Mouse (Mus musculus): ENCODE data around the gene Slc22a8. TPM values are rescaled to one million over a fixed set of nuclear protein-coding genes. Genes with fewer than 3 reads are reported as not detected.

Gene Slc22a8
- polyA plus RNA-seq, 1 experiment from 2014 or later: 0.62 TPM

GRCm38 (mm10) chr19:8646393-8646792 lies 55.3 kb downstream of the Slc22a8 start:
- no peaks in the 10 kb centered on the region for H3K9me3 ChIP-seq
- H3K27ac ChIP-seq: no peak overlapping the region
- H3K4me3 ChIP-seq: no peak overlapping the region
- no peak overlapping the region for H3K4me2 ChIP-seq (replicated peaks)
- H3K9ac ChIP-seq: no peak overlapping the region
- H3K4me1 ChIP-seq: no peaks in the 10 kb centered on the region
- 72% methylated on average over 2 of the region's 2 CpGs for WGBS
- no peaks in the 10 kb centered on the region for H3K27me3 ChIP-seq (replicated peaks)
- H3K36me3 ChIP-seq: no peaks in the 10 kb centered on the region
- no peak for ATAC-seq (ENCODE audit: low FRiP score, low read depth)

- no peak overlapping the region for H3K27ac ChIP-seq
- H3K27me3 ChIP-seq (replicated peaks): no peaks in the 10 kb centered on the region
- no peak for ATAC-seq (ENCODE audit: low FRiP score, low read depth)
- H3K9ac ChIP-seq: no peak overlapping the region
- no peak overlapping the region for H3K4me3 ChIP-seq
- no peaks in the 10 kb centered on the region for H3K4me1 ChIP-seq
- H3K9me3 ChIP-seq: no peaks in the 10 kb centered on the region
- H3K36me3 ChIP-seq: no peaks in the 10 kb centered on the region
- no peak overlapping the region for H3K4me2 ChIP-seq (replicated peaks)
Observed at GRCm38 (mm10) chr19:8655833-8656232, 64.8 kb downstream of the Slc22a8 start.

- Histone ChIP-seq H3K4me1 (no peaks in the 10 kb centered on the region), H3K9ac (no peak overlapping the region), H3K4me3 (no peak overlapping the region), H3K9me3 (no peaks in the 10 kb centered on the region), H3K4me2 (replicated peaks) (no peak overlapping the region), H3K27me3 (replicated peaks) (no peaks in the 10 kb centered on the region), H3K27ac (no peak overlapping the region), H3K36me3 (no peaks in the 10 kb centered on the region)
- no peak for ATAC-seq (ENCODE audit: low FRiP score, low read depth)
- 73% methylated on average over 4 of the region's 4 CpGs for WGBS
Observed at GRCm38 (mm10) chr19:8656341-8656740, 65.3 kb downstream of the Slc22a8 start.

Other genes starting within 250 kb of the Slc22a8 start
- gene Slc22a30, start 186.1 kb upstream of the Slc22a8 start, polyA plus RNA-seq (2016; fragmentation: Nextera tagmentation; extraction: Ambion mirVana): not detected in 2 replicates
- gene Slc22a6, start 26.8 kb downstream of the Slc22a8 start, polyA plus RNA-seq (2016; fragmentation: Nextera tagmentation; extraction: Ambion mirVana): 2.0 and 2.5 TPM in 2 replicates
- 0.17 and 0.20 TPM in 2 replicates for gene Chrm1, start 72.5 kb downstream of the Slc22a8 start, polyA plus RNA-seq (2016; fragmentation: Nextera tagmentation; extraction: Ambion mirVana)
- gene Slc3a2, start 132.1 kb downstream of the Slc22a8 start, polyA plus RNA-seq (2016; fragmentation: Nextera tagmentation; extraction: Ambion mirVana): 144 and 147 TPM in 2 replicates
- gene Wdr74, start 144.6 kb downstream of the Slc22a8 start, polyA plus RNA-seq (2016; fragmentation: Nextera tagmentation; extraction: Ambion mirVana): 83.5 and 85.1 TPM in 2 replicates
- gene 1700092M07Rik, start 149.5 kb downstream of the Slc22a8 start, polyA plus RNA-seq (2016; fragmentation: Nextera tagmentation; extraction: Ambion mirVana): 2.3 and 3.6 TPM in 2 replicates
- gene Stx5a, start 150.2 kb downstream of the Slc22a8 start, polyA plus RNA-seq (2016; fragmentation: Nextera tagmentation; extraction: Ambion mirVana): 129 TPM in 2 replicates
- gene Nxf1, start 165.8 kb downstream of the Slc22a8 start, polyA plus RNA-seq (2016; fragmentation: Nextera tagmentation; extraction: Ambion mirVana): 186 and 216 TPM in 2 replicates
- gene Tmem223, start 179.7 kb downstream of the Slc22a8 start, polyA plus RNA-seq (2016; fragmentation: Nextera tagmentation; extraction: Ambion mirVana): 199 and 210 TPM in 2 replicates
- 37.2 and 39.0 TPM in 2 replicates for gene Tmem179b, start 183.2 kb downstream of the Slc22a8 start, polyA plus RNA-seq (2016; fragmentation: Nextera tagmentation; extraction: Ambion mirVana)
- 29.9 and 34.4 TPM in 2 replicates for gene Taf6l, start 195.2 kb downstream of the Slc22a8 start, polyA plus RNA-seq (2016; fragmentation: Nextera tagmentation; extraction: Ambion mirVana)
- 152 and 158 TPM in 2 replicates for gene Polr2g, start 207.3 kb downstream of the Slc22a8 start, polyA plus RNA-seq (2016; fragmentation: Nextera tagmentation; extraction: Ambion mirVana)
- gene Zbtb3, start 211.3 kb downstream of the Slc22a8 start, polyA plus RNA-seq (2016; fragmentation: Nextera tagmentation; extraction: Ambion mirVana): 7.2 and 7.5 TPM in 2 replicates
- 55.2 and 57.7 TPM in 2 replicates for gene Ttc9c, start 228.1 kb downstream of the Slc22a8 start, polyA plus RNA-seq (2016; fragmentation: Nextera tagmentation; extraction: Ambion mirVana)
- 5.7 and 7.5 TPM in 2 replicates for gene Hnrnpul2, start 228.8 kb downstream of the Slc22a8 start, polyA plus RNA-seq (2016; fragmentation: Nextera tagmentation; extraction: Ambion mirVana)
- 0.45 TPM in 1 of 2 replicates, not detected in the other for gene AC129217.1, start 238.5 kb downstream of the Slc22a8 start, polyA plus RNA-seq (2016; fragmentation: Nextera tagmentation; extraction: Ambion mirVana)
- 66.1 and 68.5 TPM in 2 replicates for gene Bscl2, start 246.2 kb downstream of the Slc22a8 start, polyA plus RNA-seq (2016; fragmentation: Nextera tagmentation; extraction: Ambion mirVana)
- 203 and 211 TPM in 2 replicates for gene Gng3, start 247.9 kb downstream of the Slc22a8 start, polyA plus RNA-seq (2016; fragmentation: Nextera tagmentation; extraction: Ambion mirVana)

All from neural tube, embryonic 12.5 days (tissue).